ENCODE assay signal across 9 mouse cellular contexts in the genomic region with DNA sequence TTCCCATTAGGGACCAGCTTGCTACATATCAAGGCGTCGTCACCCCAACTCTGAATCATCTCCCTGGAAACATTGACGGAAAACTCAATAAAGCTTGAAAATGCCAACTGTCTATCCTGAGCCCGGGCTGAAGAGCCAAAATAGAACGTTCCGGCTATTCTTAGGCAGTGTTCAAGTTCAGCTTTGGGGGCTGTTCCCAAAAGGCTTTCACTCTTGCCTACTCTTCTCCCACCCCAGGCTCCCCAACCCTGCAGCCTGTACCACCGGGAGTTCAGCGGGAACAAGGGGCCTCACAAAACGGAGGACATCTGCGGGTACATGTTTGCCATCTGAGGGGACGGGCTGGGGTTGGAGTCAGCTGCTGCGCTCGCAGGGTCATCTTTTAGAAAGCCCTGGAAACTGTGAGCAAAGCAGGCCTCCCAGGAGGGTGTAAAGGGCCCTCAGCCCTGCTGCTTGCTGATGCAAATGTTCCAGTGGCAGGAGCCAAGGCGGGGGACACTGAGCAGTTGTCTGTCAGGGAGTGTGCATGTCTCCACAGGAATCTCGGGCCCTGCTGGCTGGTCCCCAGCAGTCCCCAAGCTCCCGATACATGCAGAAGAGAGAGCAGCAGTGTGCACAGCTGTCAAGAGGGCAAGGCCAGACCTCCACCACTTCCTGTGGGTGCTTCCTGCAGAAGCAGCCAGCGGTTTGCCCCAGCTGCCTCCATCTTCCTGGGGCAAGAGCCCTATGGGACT.
A peak's percentile ranks its signal among the peaks of the same experiment; 100 is the strongest.
DNase-seq lines count a peak whose midpoint lies in the region; ATAC-seq and TF ChIP-seq lines count a peak whose summit lies in the region.
"Had no signal": no experiment of that assay in that cellular context is flagged by ENCODE, and none has a peak within 500 bp of the region (broad histone marks: within the 10 kb centered on the region; RNA-seq: fewer than 3 reads in every experiment).

No protein-coding gene starts in this region.

- H3K9me3 ChIP-seq in heart, embryonic 14.5 days (ENCODE audit: control insufficient read depth, low read length) = no peaks in the 10 kb centered on the region
- 0 out of 2 replicates have a peak, but pooled peaks cover 2% of the 10 kb centered on the region for H3K9me3 ChIP-seq in liver, postnatal 0 days (ENCODE audit: low read length)
- H3K9me3 ChIP-seq in forebrain, embryonic 12.5 days = no peaks in the 10 kb centered on the region

- TF ChIP-seq EP300 in liver, postnatal 0 days (IDR thresholded peaks at IDR 0.05; ENCODE audit: low read depth) = no peak

- no peak for TF ChIP-seq CTCF in liver, postnatal 0 days (IDR thresholded peaks at IDR 0.05; ENCODE audit: low read depth)

- 74% methylated on average over 17 of the region's 17 CpGs for WGBS in heart, embryonic 14.5 days
- 50% methylated on average over 17 of the region's 17 CpGs for WGBS in liver, postnatal 0 days (ENCODE audit: insufficient replicate concordance)
- 92% methylated on average over 17 of the region's 17 CpGs for WGBS in forebrain, embryonic 12.5 days

- no peak overlapping the region for H3K4me3 ChIP-seq in heart, embryonic 14.5 days (ENCODE audit: control insufficient read depth in 1 of 2, insufficient read depth in 1 of 2, low read depth in 1 of 2, low read length in 2 of 2)
- H3K4me3 ChIP-seq in liver, postnatal 0 days (ENCODE audit: low read depth, low read length) = no peak overlapping the region
- H3K4me3 ChIP-seq in forebrain, embryonic 12.5 days (replicated peaks) = no peak overlapping the region

- H3K9ac ChIP-seq in heart, embryonic 14.5 days (ENCODE audit: low read length) = no peak overlapping the region
- no peak overlapping the region for H3K9ac ChIP-seq in liver, postnatal 0 days (replicated peaks)
- no peak overlapping the region for H3K9ac ChIP-seq in forebrain, embryonic 12.5 days

- 0 out of 2 replicates have a peak, but pooled peaks have one; percentile 26 for ATAC-seq in heart, embryonic 14.5 days (ENCODE audit: insufficient number of reproducible peaks, insufficient read depth, low FRiP score, low read depth)
- peak; percentile 56; the same call in 1 of the 2 replicates for ATAC-seq in liver, postnatal 0 days
- no peak for ATAC-seq in forebrain, embryonic 12.5 days (ENCODE audit: low FRiP score)
- ATAC-seq: Patski had no signal

- H3K27me3 ChIP-seq in heart, embryonic 14.5 days (ENCODE audit: control insufficient read depth, insufficient read depth, low read length) = no peaks in the 10 kb centered on the region
- H3K27me3 ChIP-seq in liver, postnatal 0 days (ENCODE audit: insufficient read depth, low read length) = no peaks in the 10 kb centered on the region
- no peaks in the 10 kb centered on the region for H3K27me3 ChIP-seq in forebrain, embryonic 12.5 days
- H3K27me3 ChIP-seq: Patski had no signal

- no peaks in the 10 kb centered on the region for H3K4me1 ChIP-seq in heart, embryonic 14.5 days (ENCODE audit: control insufficient read depth in 2 of 2, insufficient read depth in 2 of 2, low read length in 2 of 2)
- peaks cover 34% of the 10 kb centered on the region for H3K4me1 ChIP-seq in liver, postnatal 0 days (ENCODE audit: insufficient read depth)
- peaks cover 8% of the 10 kb centered on the region for H3K4me1 ChIP-seq in forebrain, embryonic 12.5 days

- H3K4me2 ChIP-seq in heart, embryonic 14.5 days (ENCODE audit: low read length) = no peak overlapping the region
- H3K4me2 ChIP-seq in liver, postnatal 0 days (ENCODE audit: low read depth, low read length) = no peak overlapping the region
- no peak overlapping the region for H3K4me2 ChIP-seq in forebrain, embryonic 12.5 days

- H3K36me3 ChIP-seq in heart, embryonic 14.5 days (ENCODE audit: control insufficient read depth, insufficient read depth, low read length) = 0 out of 2 replicates have a peak, but pooled peaks cover 4% of the 10 kb centered on the region
- peaks cover 5% of the 10 kb centered on the region for H3K36me3 ChIP-seq in liver, postnatal 0 days (replicated peaks; ENCODE audit: insufficient read depth, low read length)
- H3K36me3 ChIP-seq in forebrain, embryonic 12.5 days (replicated peaks) = 0 out of 2 replicates have a peak, but pooled peaks cover 9% of the 10 kb centered on the region

- peak; percentile 20 for DNase-seq in heart, adult 8-10 months (ENCODE audit: low spot score)
- DNase-seq in heart, postnatal 4 days = no peak
- peak; percentile 79 for DNase-seq in CD4-positive helper T cell, adult 2 months (ENCODE audit: low read depth, low spot score)
- peak; percentile 61 for DNase-seq in liver, postnatal 0 days
- no peak for DNase-seq in urinary bladder, postnatal 10 days (ENCODE audit: low spot score)
- DNase-seq in embryo, embryonic 9.5 days (ENCODE audit: extremely low spot score) = no peak

- no peak overlapping the region for H3K27ac ChIP-seq in heart, embryonic 14.5 days (replicated peaks in 1 of 2; ENCODE audit: control insufficient read depth in 1 of 2, insufficient read depth in 1 of 2, low read depth in 2 of 2, low read length in 2 of 2)
- H3K27ac ChIP-seq in liver, postnatal 0 days (ENCODE audit: low read depth) = peak overlapping the region; percentile 62
- H3K27ac ChIP-seq in forebrain, embryonic 12.5 days = no peak overlapping the region

Comparison
In these comparisons a context has a peak if more than half of its experiments do, and no peak if none do; other contexts are left out.
1. DNase-seq: peak in heart, adult 8-10 months (single experiment), CD4-positive helper T cell, adult 2 months (single experiment) and liver, postnatal 0 days (single experiment); none in heart, postnatal 4 days (single experiment), urinary bladder, postnatal 10 days (single experiment) and embryo, embryonic 9.5 days (single experiment).